Mouse (Mus musculus) limb, embryonic 14.5 days (tissue): Measurements from ENCODE around the gene Gtf3c6. TPM values are rescaled to one million over a fixed set of nuclear protein-coding genes. Genes with fewer than 3 reads are reported as not detected.

Source experiments
- ATAC-seq: fragments of 200-750 bp; cut with Nextera tagmentation; 2 replicates; pipeline ENCODE4 v1.8.0; 2017; ENCODE audit warnings: low read depth, moderate number of reproducible peaks, moderate TSS enrichment; ENCODE audit not compliant: low FRiP score
- DNase-seq: peaks from one replicate; pipeline ENCODE4 v3.0.0-alpha.2; 2015; ENCODE audit warnings: low spot score
- H3K27ac ChIP-seq: fragments of 300-500 bp; sonication (generic); replicated peaks from 2 replicates; pipeline ENCODE4 v1.5.1; 2014; ENCODE audit warnings: low read depth, mild to moderate bottlenecking, low read length, moderate library complexity, mixed read lengths
- H3K27me3 ChIP-seq: fragments of 300-500 bp; sonication (generic); 2 replicates; pipeline ENCODE4 v1.6.1; 2014; ENCODE audit warnings: low read length, mixed read lengths; ENCODE audit not compliant: control insufficient read depth, insufficient read depth
- H3K36me3 ChIP-seq: fragments of 300-500 bp; sonication (generic); 2 replicates; pipeline ENCODE4 v1.6.1; 2014; ENCODE audit warnings: mild to moderate bottlenecking, low read length, moderate library complexity, mixed read lengths; ENCODE audit not compliant: control insufficient read depth, insufficient read depth
- H3K4me1 ChIP-seq: fragments of 300-500 bp; sonication (generic); 2 replicates; pipeline ENCODE4 v1.6.1; 2014; ENCODE audit warnings: antibody characterized with exemption, low read length, mixed read lengths; ENCODE audit not compliant: control insufficient read depth, insufficient read depth
- H3K4me2 ChIP-seq: fragments of 300-500 bp; sonication (generic); replicated peaks from 2 replicates; pipeline ENCODE4 v1.6.1; 2014; ENCODE audit warnings: low read depth, mild to moderate bottlenecking, low read length, moderate library complexity; ENCODE audit not compliant: severe bottlenecking
- H3K4me3 ChIP-seq: fragments of 300-500 bp; sonication (generic); replicated peaks from 2 replicates; pipeline ENCODE4 v1.5.1; 2014; ENCODE audit warnings: low read length
- H3K9ac ChIP-seq: fragments of 300-500 bp; sonication (generic); 2 replicates; pipeline ENCODE4 v1.6.1; 2014; ENCODE audit warnings: mild to moderate bottlenecking, low read depth, low read length, moderate library complexity; ENCODE audit not compliant: severe bottlenecking
- H3K9me3 ChIP-seq: fragments of 300-500 bp; sonication (generic); 2 replicates; pipeline ENCODE4 v1.6.1; 2016; ENCODE audit warnings: low read length; ENCODE audit not compliant: control insufficient read depth
- POLR2A ChIP-seq: fragments of 200-500 bp; IDR thresholded peaks from 2 replicates; pipeline ENCODE4 v1.8.0; 2012; ENCODE audit warnings: inconsistent platforms, mild to moderate bottlenecking, moderate library complexity, borderline replicate concordance; ENCODE audit not compliant: insufficient read depth, insufficient read length; ENCODE audit errors: extremely low read depth
- WGBS: fragments of 180-500 bp; shearing (Covaris S2); extraction: QIAGEN DNeasy Blood & Tissue Kit; methylation state at CpG from one replicate; pipeline ENCODE4 v1.1.7; 2014; 5-methylcytosine and 5-hydroxymethylcytosine counted together
- polyA plus RNA-seq, 2 experiments: library from polyadenylated mRNA; depleted of rRNA in 1 of 2; stranded (reverse) in 1 of 2; unstranded in 1 of 2; fragments of >200 nt; fragmentation: Nextera tagmentation in 1 of 2; extraction: Ambion mirVana in 1 of 2; gene quantifications; 2 replicates each; pipeline versions ENCODE4 v1.2.1 to v1.2.3; 2012 to 2014

The Gtf3c6 gene
- polyA plus RNA-seq, 2 experiments: 47.9 to 88.6 TPM

DNA sequence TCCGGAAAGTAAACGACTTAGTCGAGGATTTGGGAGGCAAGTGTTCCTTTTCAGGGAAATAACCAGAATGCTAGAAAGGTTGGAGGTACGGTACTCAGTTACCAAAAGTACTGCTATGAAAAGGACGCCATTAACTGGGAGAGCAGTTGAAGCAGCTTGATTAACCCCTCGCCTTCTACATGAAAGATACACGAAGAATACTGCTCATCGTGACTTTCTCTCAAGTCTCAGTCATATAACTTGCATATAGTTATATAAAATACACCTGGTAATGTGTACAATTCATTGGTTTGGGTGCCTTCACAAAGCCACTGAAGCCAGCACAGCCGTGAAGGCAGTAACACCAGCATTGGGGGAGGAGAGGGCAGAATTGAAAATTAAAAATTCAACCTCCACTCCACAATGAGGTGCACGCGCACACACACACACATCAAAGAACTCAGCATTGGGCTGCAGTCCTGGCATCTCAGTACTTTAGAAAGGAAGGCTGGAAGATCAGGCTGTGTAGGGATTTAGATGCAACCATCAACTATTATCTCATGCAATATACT is 10.7 kb downstream of the Gtf3c6 start:
- ATAC-seq (0 out of 2 replicates have a peak, but pooled peaks have one; percentile 5), DNase-seq (no peak)
- H3K36me3 ChIP-seq: peaks cover 56% of the 10 kb centered on the region
- no peaks in the 10 kb centered on the region for H3K27me3 ChIP-seq
- peak overlapping the region; percentile 53 for H3K27ac ChIP-seq
- peak overlapping the region; percentile 64 for H3K9ac ChIP-seq
- TF ChIP-seq POLR2A: no peak
- H3K4me1 ChIP-seq: peaks cover 4% of the 10 kb centered on the region; the same call in 1 of the 2 replicates
- H3K4me2 ChIP-seq: peak overlapping the region; percentile 59
- H3K9me3 ChIP-seq: no peaks in the 10 kb centered on the region
- peak overlapping the region; percentile 73 for H3K4me3 ChIP-seq
- 35% methylated on average over 11 of the region's 11 CpGs for WGBS

DNA sequence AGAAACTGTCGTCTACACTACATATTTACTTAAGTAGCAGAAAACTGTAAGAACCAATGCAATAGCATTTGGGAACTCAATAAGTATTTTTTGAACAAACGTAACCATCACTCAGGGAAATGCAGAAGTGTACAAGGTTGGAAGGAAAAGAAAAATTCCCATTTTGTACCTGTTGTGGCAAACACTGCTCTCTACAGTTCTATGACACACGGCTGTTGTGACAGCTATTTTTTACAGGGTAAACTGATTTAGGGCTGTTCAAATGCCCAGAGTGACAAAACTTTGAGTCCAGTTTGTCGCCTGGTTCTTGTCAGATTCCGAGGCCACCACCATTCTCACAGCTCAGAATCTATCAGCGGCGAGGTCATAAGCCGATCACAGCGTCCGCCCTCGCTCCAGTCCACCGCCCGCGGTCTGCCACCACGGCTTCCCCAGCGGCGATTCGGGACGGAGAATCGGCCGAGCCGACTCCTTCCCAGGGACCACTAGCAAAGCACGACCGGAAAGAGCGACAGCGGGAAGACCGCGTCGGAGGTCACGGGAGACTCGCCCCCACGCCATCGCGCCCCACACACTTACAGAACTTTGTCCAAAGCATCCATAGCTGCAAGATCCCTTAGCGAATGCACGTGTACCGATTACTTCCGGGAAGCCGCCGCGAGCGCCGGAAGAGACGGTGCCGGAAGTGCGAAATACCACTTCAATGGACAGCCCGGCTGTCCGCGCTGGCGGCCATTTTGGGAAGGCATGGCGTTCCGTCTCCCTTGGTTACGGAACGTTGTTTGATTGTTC is 11.3 kb downstream of the Gtf3c6 start, which contains the start of gene Rpf2:
Rpf2 (minus strand) TSS at position 663 of the 792 bp plus-strand sequence.
- under 1% methylated on average over 54 of the region's 54 CpGs for WGBS
- peak; percentile 91 for DNase-seq
- Histone ChIP-seq H3K9me3 (no peaks in the 10 kb centered on the region), H3K9ac (peak within 1 kb of the TSS; percentile 64), H3K4me2 (peak within 1 kb of the TSS; percentile 59), H3K4me3 (peak within 1 kb of the TSS; percentile 73), H3K36me3 (peaks cover 56% of the 10 kb centered on the region), H3K27ac (peak within 1 kb of the TSS; percentile 53), H3K27me3 (no peaks in the 10 kb centered on the region), H3K4me1 (peaks cover 4% of the 10 kb centered on the region; the same call in 1 of the 2 replicates)
- peak; percentile 90 for ATAC-seq
- 0 out of 2 replicates have a peak, but pooled peaks have one; percentile 50 for TF ChIP-seq POLR2A

DNA sequence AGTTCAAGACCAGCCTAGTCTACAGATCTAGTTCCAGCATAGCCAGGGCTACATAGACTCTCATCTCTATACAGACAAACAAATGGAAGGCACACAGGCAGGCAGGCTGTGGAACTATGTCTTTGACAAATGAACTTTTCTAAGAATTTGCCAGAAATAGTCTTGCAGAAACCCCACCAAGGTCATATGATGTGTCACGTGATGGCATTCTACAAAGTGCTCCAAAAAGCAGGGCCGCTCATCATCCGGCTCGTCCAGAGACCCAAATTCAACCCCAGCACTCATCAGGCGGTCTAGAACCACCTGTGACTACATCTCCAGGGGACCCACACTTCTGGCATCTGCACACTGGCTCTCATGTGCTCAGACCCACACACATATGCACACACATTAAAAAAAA is 20.1 kb downstream of the Gtf3c6 start:
- no peaks in the 10 kb centered on the region for H3K9me3 ChIP-seq
- WGBS: 94% methylated on average over 5 of the region's 5 CpGs
- no peak overlapping the region for H3K9ac ChIP-seq
- no peaks in the 10 kb centered on the region for H3K4me1 ChIP-seq
- DNase-seq (no peak), ATAC-seq (no peak)
- no peak for TF ChIP-seq POLR2A
- H3K4me2 ChIP-seq: no peak overlapping the region
- peaks cover 56% of the 10 kb centered on the region for H3K36me3 ChIP-seq
- H3K27me3 ChIP-seq: no peaks in the 10 kb centered on the region
- H3K4me3 ChIP-seq: no peak overlapping the region
- H3K27ac ChIP-seq: no peak overlapping the region

- Histone ChIP-seq H3K27me3 (no peaks in the 10 kb centered on the region), H3K9ac (no peak overlapping the region), H3K27ac (no peak overlapping the region), H3K4me2 (no peak overlapping the region), H3K9me3 (no peaks in the 10 kb centered on the region), H3K4me1 (no peaks in the 10 kb centered on the region), H3K36me3 (peaks cover 62% of the 10 kb centered on the region), H3K4me3 (no peak overlapping the region)
- DNase-seq (no peak), ATAC-seq (no peak)
- 87% methylated on average over 3 of the region's 3 CpGs for WGBS
- TF ChIP-seq POLR2A: no peak
Observed at GRCm38 (mm10) chr10:40233241-40233640, 24.7 kb downstream of the Gtf3c6 start.

DNA sequence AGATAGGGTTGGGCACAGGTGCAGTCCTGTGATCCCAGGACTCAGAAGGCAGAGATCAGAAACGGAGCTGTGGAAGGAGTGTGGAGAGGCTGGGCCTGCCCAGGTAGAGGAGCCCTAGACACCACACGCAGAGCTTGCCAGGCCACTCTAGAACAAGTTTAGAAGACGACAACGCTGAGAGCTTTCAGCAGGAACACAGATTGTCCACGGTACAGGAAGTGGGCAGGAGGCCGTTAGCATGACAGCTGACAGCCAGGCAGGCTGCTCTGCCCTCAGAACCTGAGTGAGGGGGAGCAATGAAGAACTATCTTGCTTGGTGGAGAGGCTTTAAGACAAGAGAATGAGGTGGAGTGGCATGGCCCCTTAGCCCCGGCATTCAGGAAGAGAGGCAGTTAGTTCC is 25.5 kb downstream of the Gtf3c6 start:
- DNase-seq (no peak), ATAC-seq (no peak)
- H3K9ac ChIP-seq: no peak overlapping the region
- H3K4me3 ChIP-seq: no peak overlapping the region
- 85% methylated on average over 7 of the region's 7 CpGs for WGBS
- H3K9me3 ChIP-seq: no peaks in the 10 kb centered on the region
- TF ChIP-seq POLR2A: no peak
- no peak overlapping the region for H3K4me2 ChIP-seq
- H3K36me3 ChIP-seq: peaks cover 54% of the 10 kb centered on the region
- no peak overlapping the region for H3K27ac ChIP-seq
- peaks cover 5% of the 10 kb centered on the region for H3K4me1 ChIP-seq
- H3K27me3 ChIP-seq: no peaks in the 10 kb centered on the region
